Comparison of ENCODE assay signal across 8 mouse cellular contexts in genomic region chr17:66451143-66451542, GRCm38 (mm10). TPM values are rescaled to one million over a fixed set of nuclear protein-coding genes. Genes with fewer than 3 reads are reported as not detected.
DNase-seq lines count a peak whose midpoint lies in the region; ATAC-seq and TF ChIP-seq lines count a peak whose summit lies in the region.

No protein-coding gene starts in this region.

- intact Hi-C loops in heart, postnatal 14 days (cut with DNase I) = loop anchor here (2.0 kb wide), 2 partner anchors 34 to 216 kb away; no protein-coding TSS in a partner anchor

- H3K4me2 ChIP-seq in forebrain, embryonic 15.5 days (replicated peaks) = peak overlapping the region; percentile 86; the same call in 1 of the 2 replicates

- H3K27ac ChIP-seq in ES-Bruce4 (ENCODE audit: insufficient read depth, low read length) = no peak overlapping the region
- no peak overlapping the region for H3K27ac ChIP-seq in forebrain, embryonic 15.5 days (replicated peaks)
- H3K27ac ChIP-seq in olfactory bulb, adult 2 months (ENCODE audit: insufficient read depth, low read depth, low read length) = no peak overlapping the region

- H3K4me1 ChIP-seq in ES-Bruce4 (ENCODE audit: control insufficient read depth, insufficient read depth, low read length) = peaks cover 2% of the 10 kb centered on the region
- peaks cover 36% of the 10 kb centered on the region for H3K4me1 ChIP-seq in forebrain, embryonic 15.5 days
- peaks cover 14% of the 10 kb centered on the region for H3K4me1 ChIP-seq in olfactory bulb, adult 2 months (ENCODE audit: control insufficient read depth, insufficient read depth, low read length)

- no peaks in the 10 kb centered on the region for H3K9me3 ChIP-seq in ES-Bruce4 (replicated peaks; ENCODE audit: control insufficient read depth, insufficient read depth, low read length, poor library complexity, severe bottlenecking)
- H3K9me3 ChIP-seq in forebrain, embryonic 15.5 days = no peaks in the 10 kb centered on the region

- 0 out of 2 replicates have a peak, but pooled peaks have one; percentile 39 for TF ChIP-seq EP300 in ES-Bruce4 (IDR thresholded peaks at IDR 0.05; ENCODE audit: insufficient read depth, low read depth, low read length)

- H3K4me3 ChIP-seq in ES-Bruce4 (ENCODE audit: low read depth, low read length) = no peak overlapping the region
- no peak overlapping the region for H3K4me3 ChIP-seq in forebrain, embryonic 15.5 days
- H3K4me3 ChIP-seq in olfactory bulb, adult 2 months (ENCODE audit: insufficient read depth, low read depth, low read length) = no peak overlapping the region

- no peak overlapping the region for H3K9ac ChIP-seq in ES-Bruce4 (ENCODE audit: low read depth, poor library complexity, severe bottlenecking)
- H3K9ac ChIP-seq in forebrain, embryonic 15.5 days (replicated peaks) = no peak overlapping the region

- TF ChIP-seq POLR2A in ES-Bruce4 (IDR thresholded peaks at IDR 0.05; ENCODE audit: insufficient read depth, low read length) = no peak
- no peak for TF ChIP-seq POLR2A in olfactory bulb, adult 2 months (IDR thresholded peaks at IDR 0.05; ENCODE audit: insufficient read depth, low read depth, low read length)

- DNase-seq in c-Kit-positive CD71-positive TER-119-positive erythroid progenitor cells, embryonic 14.5 days (ENCODE audit: low spot score) = peak; percentile 53
- DNase-seq in heart, postnatal 14 days = peak; percentile 88 to 92
- DNase-seq in kidney, postnatal 36 days = peak; percentile 88 to 95
- DNase-seq in lung, adult 18-20 months = peak; percentile 87 to 91
- DNase-seq in thymus, postnatal 0 days (ENCODE audit: low spot score) = peak; percentile 63

- TF ChIP-seq CTCF in ES-Bruce4 (IDR thresholded peaks at IDR 0.05; ENCODE audit: low read depth, low read length) = peak; percentile 96
- peak; percentile 69; the same call in 1 of the 2 replicates for TF ChIP-seq CTCF in olfactory bulb, adult 2 months (IDR thresholded peaks at IDR 0.05; ENCODE audit: insufficient read depth, low read depth, low read length)

- no peaks in the 10 kb centered on the region for H3K36me3 ChIP-seq in ES-Bruce4 (ENCODE audit: control insufficient read depth, insufficient read depth, low read length, poor library complexity, severe bottlenecking)
- no peaks in the 10 kb centered on the region for H3K36me3 ChIP-seq in forebrain, embryonic 15.5 days

- H3K27me3 ChIP-seq in ES-Bruce4 (ENCODE audit: control insufficient read depth, insufficient read depth, low read length, poor library complexity, severe bottlenecking) = no peaks in the 10 kb centered on the region
- H3K27me3 ChIP-seq in forebrain, embryonic 15.5 days = no peaks in the 10 kb centered on the region

- no peak for ATAC-seq in forebrain, embryonic 15.5 days (replicated peaks)

- under 1% methylated on average over 11 of the region's 11 CpGs for WGBS in forebrain, embryonic 15.5 days
- WGBS in olfactory bulb, adult 2 months = 2% methylated on average over 11 of the region's 11 CpGs

RNA-seq across cellular contexts. Expression of gene Mtcl1, which starts 1.6 kb away (rescaled TPM):
- polyA plus RNA-seq in ES-Bruce4 (2011; ENCODE audit: insufficient read depth, insufficient read length, low read depth, missing spikeins) = 91.0 and 92.3 TPM in 2 replicates
- 33.5 and 35.5 TPM in 2 replicates for polyA plus RNA-seq in forebrain, embryonic 15.5 days (2015; fragmentation: Nextera tagmentation; extraction: Ambion mirVana)
- 1 to 10 TPM; 4.4 to 4.6 TPM for total RNA-seq in heart, postnatal 14 days (2021)
- polyA plus RNA-seq in olfactory bulb, adult 2 months (2012; ENCODE audit: insufficient read depth, insufficient read length, low replicate concordance, missing spikeins) = not detected in 2 replicates
- polyA plus RNA-seq in thymus, postnatal 0 days (2015; fragmentation: Nextera tagmentation; extraction: Ambion mirVana) = 4.4 and 5.6 TPM in 2 replicates
